Mouse (Mus musculus) bone marrow, adult 2 months (tissue): ENCODE measurements at regions not wholly inside any gene's neighbourhood (a gene's known extent, or its start where the extent isn't known, plus 50 kb on each side); places are given as distances from the start of the nearest gene placed in this dataset.

Source experiments
- CTCF ChIP-seq: fragments of 200-500 bp; IDR thresholded peaks from 2 replicates; pipeline ENCODE4 v1.5.1; 2011; ENCODE audit warnings: low read length, control low read depth; ENCODE audit not compliant: control insufficient read depth, insufficient read depth
- POLR2A ChIP-seq: fragments of 200-500 bp; IDR thresholded peaks from 2 replicates; pipeline ENCODE4 v1.6.1; 2011; ENCODE audit warnings: low read depth, mild to moderate bottlenecking, control low read depth, low read length, borderline replicate concordance; ENCODE audit not compliant: control insufficient read depth

- no peak for TF ChIP-seq POLR2A
- no peak for TF ChIP-seq CTCF
Measured at GRCm38 (mm10) chr1:137648832-137649231, 526.7 kb downstream of the Ptprc start.
